Mouse (Mus musculus) liver, postnatal 0 days (tissue): ENCODE measurements around the gene Gbe1. TPM values are rescaled to one million over a fixed set of nuclear protein-coding genes. Genes with fewer than 3 reads are reported as not detected.

Experiments used
- ATAC-seq: fragments of 200-750 bp; cut with Nextera tagmentation; 2 replicates; pipeline ENCODE4 v1.8.0; 2017; ENCODE audit warnings: mild to moderate bottlenecking, moderate library complexity
- DNase-seq: peaks from one replicate; pipeline ENCODE4 v3.0.0-alpha.2; 2016
- H3K27ac ChIP-seq: fragments of 300-500 bp; sonication (generic); 2 replicates; pipeline ENCODE4 v1.5.1; 2014; ENCODE audit warnings: antibody characterized with exemption, moderate library complexity, mild to moderate bottlenecking, low read depth
- H3K27me3 ChIP-seq: fragments of 300-500 bp; sonication (generic); 2 replicates; pipeline ENCODE4 v1.6.1; 2014; ENCODE audit warnings: low read length, control low read depth, mixed read lengths; ENCODE audit not compliant: insufficient read depth
- H3K36me3 ChIP-seq: fragments of 300-500 bp; sonication (generic); replicated peaks from 2 replicates; pipeline ENCODE4 v1.6.1; 2014; ENCODE audit warnings: mild to moderate bottlenecking, control low read depth, low read length, moderate library complexity, mixed read lengths; ENCODE audit not compliant: insufficient read depth
- H3K4me1 ChIP-seq: fragments of 300-500 bp; sonication (generic); 2 replicates; pipeline ENCODE4 v1.6.1; 2014; ENCODE audit warnings: antibody characterized with exemption, mild to moderate bottlenecking, control low read depth; ENCODE audit not compliant: insufficient read depth
- H3K4me2 ChIP-seq: fragments of 300-500 bp; sonication (generic); 2 replicates; pipeline ENCODE4 v1.6.1; 2014; ENCODE audit warnings: low read depth, mild to moderate bottlenecking, low read length, moderate library complexity, mixed read lengths
- H3K4me3 ChIP-seq: fragments of 300-500 bp; sonication (generic); 2 replicates; pipeline ENCODE4 v1.5.1; 2014; ENCODE audit warnings: low read depth, low read length
- H3K9ac ChIP-seq: fragments of 300-500 bp; sonication (generic); replicated peaks from 2 replicates; pipeline ENCODE4 v1.6.1; 2014; ENCODE audit warnings: mild to moderate bottlenecking, moderate library complexity
- H3K9me3 ChIP-seq: fragments of 300-500 bp; sonication (generic); 2 replicates; pipeline ENCODE4 v1.6.1; 2016; ENCODE audit warnings: mild to moderate bottlenecking, control low read depth, low read length, mixed read lengths
- CTCF ChIP-seq: sonication (generic); IDR thresholded peaks from 2 replicates; pipeline ENCODE4 v1.5.1; 2016; ENCODE audit warnings: antibody characterized with exemption, low read depth
- EP300 ChIP-seq: IDR thresholded peaks from 2 replicates; pipeline ENCODE4 v1.6.1; 2016; ENCODE audit warnings: antibody characterized with exemption, low read depth, mild to moderate bottlenecking
- WGBS: fragments of 180-500 bp; shearing (Covaris S2); extraction: QIAGEN DNeasy Blood & Tissue Kit; methylation state at CpG from one replicate; pipeline ENCODE4 v1.1.7; 2014; ENCODE audit not compliant: insufficient replicate concordance; 5-methylcytosine and 5-hydroxymethylcytosine counted together
- polyA plus RNA-seq: library from polyadenylated mRNA; unstranded; fragments of >200 nt; fragmentation: Nextera tagmentation; extraction: Ambion mirVana; gene quantifications from 2 replicates; pipeline ENCODE4 v1.2.1, GENCODE M21; 2015

Gene Gbe1
- polyA plus RNA-seq, 1 experiment from 2014 or later: 31.7 TPM

- no peak overlapping the region for H3K4me3 ChIP-seq
- H3K9ac ChIP-seq: no peak overlapping the region
- H3K36me3 ChIP-seq: no peaks in the 10 kb centered on the region
- DNase-seq: no peak
- WGBS: 85% methylated on average over 5 of the region's 5 CpGs
- no peak for ATAC-seq
- H3K27me3 ChIP-seq: no peaks in the 10 kb centered on the region
- H3K4me1 ChIP-seq: no peaks in the 10 kb centered on the region
- H3K27ac ChIP-seq: no peak overlapping the region
- no peak for TF ChIP-seq EP300
- no peak for TF ChIP-seq CTCF
- H3K9me3 ChIP-seq: no peaks in the 10 kb centered on the region
- H3K4me2 ChIP-seq: no peak overlapping the region
Observed at GRCm38 (mm10) chr16:70563456-70563855, 249.7 kb downstream of the Gbe1 start.

GRCm38 (mm10) chr16:70568341-70569265, 254.9 kb downstream of the Gbe1 start:
- ATAC-seq: no peak; the same call in 1 of the 2 replicates
- no peak overlapping the region for H3K4me3 ChIP-seq
- 59% methylated on average over 23 of the region's 23 CpGs for WGBS
- H3K36me3 ChIP-seq: no peaks in the 10 kb centered on the region
- TF ChIP-seq CTCF (peak; percentile 71), EP300 (no peak)
- H3K4me2 ChIP-seq: no peak overlapping the region
- H3K4me1 ChIP-seq: no peaks in the 10 kb centered on the region
- H3K27ac ChIP-seq: no peak overlapping the region
- DNase-seq: no peak
- no peaks in the 10 kb centered on the region for H3K9me3 ChIP-seq
- no peaks in the 10 kb centered on the region for H3K27me3 ChIP-seq
- no peak overlapping the region for H3K9ac ChIP-seq

GRCm38 (mm10) chr16:70585964-70586363, 272.2 kb downstream of the Gbe1 start:
- Histone ChIP-seq H3K27me3 (no peaks in the 10 kb centered on the region), H3K36me3 (no peaks in the 10 kb centered on the region), H3K4me3 (no peak overlapping the region), H3K9me3 (no peaks in the 10 kb centered on the region; the same call in 1 of the 2 replicates), H3K4me1 (no peaks in the 10 kb centered on the region), H3K27ac (no peak overlapping the region), H3K9ac (no peak overlapping the region), H3K4me2 (no peak overlapping the region)
- DNase-seq (no peak), ATAC-seq (no peak)
- TF ChIP-seq EP300 (no peak), CTCF (no peak)
- 60% methylated on average over 7 of the region's 7 CpGs for whole genome bisulfite sequencing

- H3K9ac ChIP-seq: no peak overlapping the region
- no peaks in the 10 kb centered on the region for H3K9me3 ChIP-seq
- no peak overlapping the region for H3K4me2 ChIP-seq
- no peak for ATAC-seq
- H3K4me3 ChIP-seq: no peak overlapping the region
- H3K27ac ChIP-seq: no peak overlapping the region
- H3K27me3 ChIP-seq: no peaks in the 10 kb centered on the region
- TF ChIP-seq EP300: no peak
- TF ChIP-seq CTCF: no peak
- no peaks in the 10 kb centered on the region for H3K4me1 ChIP-seq
- DNase-seq: no peak
- 79% methylated on average over 3 of the region's 3 CpGs for WGBS
- no peaks in the 10 kb centered on the region for H3K36me3 ChIP-seq
Observed at GRCm38 (mm10) chr16:70602326-70602725, 288.6 kb downstream of the Gbe1 start.

- H3K4me3 ChIP-seq: no peak overlapping the region
- no peaks in the 10 kb centered on the region for H3K27me3 ChIP-seq
- no peak overlapping the region for H3K9ac ChIP-seq
- no peaks in the 10 kb centered on the region for H3K4me1 ChIP-seq
- H3K4me2 ChIP-seq: no peak overlapping the region
- no peak for DNase-seq
- ATAC-seq: no peak
- no peak for TF ChIP-seq EP300
- no peak for TF ChIP-seq CTCF
- H3K27ac ChIP-seq: no peak overlapping the region
- no peaks in the 10 kb centered on the region for H3K36me3 ChIP-seq
- no peaks in the 10 kb centered on the region; the same call in 1 of the 2 replicates for H3K9me3 ChIP-seq
- WGBS: 68% methylated on average over 2 of the region's 2 CpGs
Observed at GRCm38 (mm10) chr16:70608358-70608757, 294.6 kb downstream of the Gbe1 start.

- Histone ChIP-seq H3K27ac (no peak overlapping the region), H3K4me1 (no peaks in the 10 kb centered on the region), H3K4me3 (no peak overlapping the region), H3K4me2 (no peak overlapping the region), H3K9me3 (no peaks in the 10 kb centered on the region), H3K9ac (no peak overlapping the region), H3K36me3 (no peaks in the 10 kb centered on the region), H3K27me3 (no peaks in the 10 kb centered on the region)
- DNase-seq (no peak), ATAC-seq (no peak)
- WGBS: 91% methylated on average over 1 of the region's 1 CpGs
- TF ChIP-seq CTCF (no peak), EP300 (no peak)
Observed at GRCm38 (mm10) chr16:70617691-70618090, 303.9 kb downstream of the Gbe1 start.
